Mouse (Mus musculus) neutrophil, adult 5-6 weeks (primary cell): Measurements from ENCODE around the gene C5ar1. TPM values are rescaled to one million over a fixed set of nuclear protein-coding genes. Genes with fewer than 3 reads are reported as not detected.
"Not testable (repeated sequence)": the region's sequence is repeated elsewhere in the genome, so short reads cannot be mapped to it uniquely, and the experiment has no call there.

Source experiments
- ATAC-seq: fragments of 151-379, 151-347 bp; 2 replicates; pipeline ENCODE4 v1.8.0; 2017; ENCODE audit warnings: mild to moderate bottlenecking, moderate TSS enrichment; ENCODE audit not compliant: insufficient number of reproducible peaks, poor library complexity, low FRiP score, severe bottlenecking; ENCODE audit errors: extremely low read depth
- total RNA-seq: library from RNA; stranded (forward); fragments of 200-1000 nt; gene quantifications from 2 replicates; pipeline ENCODE4 v1.2.3, GENCODE M21; 2017

C5ar1 gene
- 119 and 133 TPM in 2 replicates for total RNA-seq

- ATAC-seq, result peak; percentile 79
Measured at GRCm38 (mm10) chr7:16259110-16259590, at the start of gene C5ar1. TSS of gene C5ar1 (minus strand) at chr7:16259540.

GRCm38 (mm10) chr7:16308555-16309317, 49.4 kb upstream of the C5ar1 start:
- no peak for ATAC-seq

GRCm38 (mm10) chr7:16308093-16308492, 48.8 kb upstream of the C5ar1 start, which contains the start of gene Bbc3:
TSS of gene Bbc3 (plus strand) at chr7:16308393.
- not testable (repeated sequence) for ATAC-seq

- ATAC-seq, result not testable (repeated sequence)
Measured at GRCm38 (mm10) chr7:16307141-16307540, 47.8 kb upstream of the C5ar1 start.

- ATAC-seq, result peak; percentile 30; the same call in 1 of the 2 replicates
Measured at GRCm38 (mm10) chr7:16299419-16300035, 40.2 kb upstream of the C5ar1 start.

GRCm38 (mm10) chr7:16298927-16299326, 39.6 kb upstream of the C5ar1 start:
- no peak for ATAC-seq

GRCm38 (mm10) chr7:16297616-16298015, 38.3 kb upstream of the C5ar1 start:
- no peak for ATAC-seq

- ATAC-seq, result peak; percentile 64
Measured at GRCm38 (mm10) chr7:16296766-16297390, 37.5 kb upstream of the C5ar1 start.

- ATAC-seq, result no peak
Measured at GRCm38 (mm10) chr7:16296146-16296545, 36.8 kb upstream of the C5ar1 start.

- ATAC-seq, result peak; percentile 58
Measured at GRCm38 (mm10) chr7:16295321-16295900, 36.1 kb upstream of the C5ar1 start.

- ATAC-seq, result peak; percentile 79
Measured at GRCm38 (mm10) chr7:16294837-16295236, 35.5 kb upstream of the C5ar1 start.

GRCm38 (mm10) chr7:16294346-16294745, 35.0 kb upstream of the C5ar1 start:
- no peak for ATAC-seq

GRCm38 (mm10) chr7:16287791-16288190, 28.5 kb upstream of the C5ar1 start:
- ATAC-seq, result no peak

GRCm38 (mm10) chr7:16287016-16287415, 27.7 kb upstream of the C5ar1 start:
- no peak for ATAC-seq

GRCm38 (mm10) chr7:16286026-16286961, 27.0 kb upstream of the C5ar1 start, which contains the start of gene Ccdc9:
TSS of gene Ccdc9 (minus strand) at chr7:16286795.
- peak; percentile 83 for ATAC-seq

- ATAC-seq, result peak; percentile 4; the same call in 1 of the 2 replicates
Measured at GRCm38 (mm10) chr7:16285450-16286025, 26.2 kb upstream of the C5ar1 start.

GRCm38 (mm10) chr7:16284904-16285303, 25.6 kb upstream of the C5ar1 start:
- no peak for ATAC-seq

- ATAC-seq, result no peak
Measured at GRCm38 (mm10) chr7:16284001-16284400, 24.7 kb upstream of the C5ar1 start.
